Mouse (Mus musculus) gastrocnemius, adult 2 months (tissue): ENCODE measurements around the gene Tmem123. TPM values are rescaled to one million over a fixed set of nuclear protein-coding genes. Genes with fewer than 3 reads are reported as not detected.

Experiments
- DNase-seq: peaks from one replicate; pipeline ENCODE4 v3.0.0; 2022
- H3K27ac ChIP-seq: fragments of 200-600 bp; 2 replicates; pipeline ENCODE4 v1.8.1; 2022; ENCODE audit warnings: mild to moderate bottlenecking
- H3K4me3 ChIP-seq: fragments of 200-600 bp; 2 replicates; pipeline ENCODE4 v1.8.1; 2022; ENCODE audit warnings: mild to moderate bottlenecking, moderate library complexity
- CTCF ChIP-seq: fragments of 200-600 bp; IDR thresholded peaks from 2 replicates; pipeline ENCODE4 v1.8.1; 2022; ENCODE audit warnings: antibody characterized with exemption, mild to moderate bottlenecking, moderate library complexity
- intact Hi-C: fragments of 180-260 bp; cut with DNase I; formaldehyde crosslinking; loops from one replicate; pipeline ENCODE4 v1.15.1; 2025
- total RNA-seq, 2 experiments: library from RNA; stranded (reverse); gene quantifications; 2 replicates each; pipeline ENCODE4 v1.2.3; 2021

Tmem123 gene
- total RNA-seq, 2 experiments from 2014 or later: 21.7 to 25.5 TPM

GRCm38 (mm10) chr9:7796129-7796864, 32.5 kb downstream of the Tmem123 start:
- TF ChIP-seq CTCF: no peak
- Histone ChIP-seq H3K4me3 (no peak overlapping the region), H3K27ac (no peak overlapping the region)
- no peak for DNase-seq
- intact Hi-C loops: no loop called here

- no peak overlapping the region for H3K4me3 ChIP-seq
- intact Hi-C loops: no loop called here
- no peak for DNase-seq
- no peak for TF ChIP-seq CTCF
- no peak overlapping the region for H3K27ac ChIP-seq
These were observed 33.7 kb downstream of the Tmem123 start for GRCm38 (mm10) chr9:7797542-7797941.

- TF ChIP-seq CTCF: no peak
- intact Hi-C loops: no loop called here
- H3K27ac ChIP-seq: no peak overlapping the region
- no peak overlapping the region for H3K4me3 ChIP-seq
- DNase-seq: no peak
These were observed 34.7 kb downstream of the Tmem123 start for GRCm38 (mm10) chr9:7798555-7798954.

- no peak overlapping the region for H3K27ac ChIP-seq
- no peak for TF ChIP-seq CTCF
- DNase-seq: no peak
- H3K4me3 ChIP-seq: no peak overlapping the region
- intact Hi-C loops: no loop called here
These were observed 41.3 kb downstream of the Tmem123 start for GRCm38 (mm10) chr9:7805101-7805506.

- intact Hi-C loops: no loop called here
These were observed 58.9 kb downstream of the Tmem123 start for GRCm38 (mm10) chr9:7822758-7823157.

GRCm38 (mm10) chr9:7824916-7825315, 61.1 kb downstream of the Tmem123 start:
- Histone ChIP-seq H3K27ac (no peak overlapping the region), H3K4me3 (no peak overlapping the region)
- DNase-seq: no peak
- no peak for TF ChIP-seq CTCF
- intact Hi-C loops: no loop called here

More at GRCm38 (mm10) chr9:7822758-7823157, 58.9 kb downstream of the Tmem123 start:
- no peak overlapping the region for H3K27ac ChIP-seq
- H3K4me3 ChIP-seq: no peak overlapping the region
- TF ChIP-seq CTCF: peak; percentile 22; the same call in 1 of the 2 replicates
- no peak for DNase-seq

GRCm38 (mm10) chr9:7828706-7829105, 64.9 kb downstream of the Tmem123 start:
- H3K4me3 ChIP-seq: no peak overlapping the region
- no peak for TF ChIP-seq CTCF
- DNase-seq: no peak
- peak overlapping the region; percentile 66 for H3K27ac ChIP-seq
- intact Hi-C loops: no loop called here

GRCm38 (mm10) chr9:7829531-7830528, 66.0 kb downstream of the Tmem123 start:
- TF ChIP-seq CTCF: no peak
- H3K4me3 ChIP-seq: peak overlapping the region; percentile 27
- intact Hi-C loops: loop anchor here (5.0 kb wide), 1 partner anchor 48 kb away; no protein-coding TSS in a partner anchor
- DNase-seq: no peak
- peak overlapping the region; percentile 66 for H3K27ac ChIP-seq

GRCm38 (mm10) chr9:7833421-7833820, 69.6 kb downstream of the Tmem123 start:
- DNase-seq: no peak
- TF ChIP-seq CTCF: no peak
- Histone ChIP-seq H3K27ac (peak overlapping the region; percentile 6; the same call in 1 of the 2 replicates), H3K4me3 (peak overlapping the region; percentile 52)
- intact Hi-C loops: loop anchor here (5.0 kb wide), 1 partner anchor 51 kb away; no protein-coding TSS in a partner anchor

GRCm38 (mm10) chr9:7835302-7835701, 71.5 kb downstream of the Tmem123 start:
- peak overlapping the region; percentile 98; the same call in 1 of the 2 replicates for H3K27ac ChIP-seq
- H3K4me3 ChIP-seq: peak overlapping the region; percentile 79; the same call in 1 of the 2 replicates
- DNase-seq: no peak
- intact Hi-C loops: loop anchor here (5.0 kb wide), 1 partner anchor 62 kb away; no protein-coding TSS in a partner anchor
- TF ChIP-seq CTCF: no peak

- peak overlapping the region; percentile 79 for H3K4me3 ChIP-seq
- H3K27ac ChIP-seq: peak overlapping the region; percentile 98
- peak; percentile 53 for DNase-seq
- TF ChIP-seq CTCF: no peak
- intact Hi-C loops: loop anchor here (2.0 to 5.0 kb wide), 2 partner anchors 36 to 61 kb away; partner anchors contain the start of gene Birc3
These were observed 72.5 kb downstream of the Tmem123 start for GRCm38 (mm10) chr9:7836331-7836730.
